Mouse (Mus musculus) hindbrain, embryonic 10.5 days (tissue): ENCODE data around the gene Ifi211. TPM values are rescaled to one million over a fixed set of nuclear protein-coding genes. Genes with fewer than 3 reads are reported as not detected.
"Not testable (repeated sequence)": the region's sequence is repeated elsewhere in the genome, so short reads cannot be mapped to it uniquely, and the experiment has no call there.

Experiments used
- DNase-seq: peaks from one replicate; pipeline ENCODE4 v3.0.0-alpha.2; 2017; ENCODE audit warnings: low spot score
- H3K27ac ChIP-seq: fragments of 300-500 bp; sonication (generic); 2 replicates; pipeline ENCODE4 v1.5.1; 2016; ENCODE audit warnings: mild to moderate bottlenecking, moderate library complexity
- H3K27me3 ChIP-seq: fragments of 300-500 bp; sonication (generic); 2 replicates; pipeline ENCODE4 v1.6.1; 2016; ENCODE audit warnings: mild to moderate bottlenecking; ENCODE audit not compliant: poor library complexity, insufficient read depth, severe bottlenecking
- H3K36me3 ChIP-seq: fragments of 300-500 bp; sonication (generic); 2 replicates; pipeline ENCODE4 v1.6.1; 2016; ENCODE audit warnings: mild to moderate bottlenecking, moderate library complexity
- H3K4me1 ChIP-seq: fragments of 300-500 bp; sonication (generic); replicated peaks from 2 replicates; pipeline ENCODE4 v1.6.1; 2016; ENCODE audit warnings: mild to moderate bottlenecking
- H3K4me3 ChIP-seq: fragments of 300-500 bp; sonication (generic); 2 replicates; pipeline ENCODE4 v1.5.1; 2016; ENCODE audit warnings: mild to moderate bottlenecking, moderate library complexity
- H3K9me3 ChIP-seq: fragments of 300-500 bp; sonication (generic); 2 replicates; pipeline ENCODE4 v1.6.1; 2016; ENCODE audit warnings: mild to moderate bottlenecking, moderate library complexity
- WGBS: fragments of 180-500 bp; shearing (Covaris S2); methylation state at CpG from one replicate; pipeline ENCODE4 v1.1.7; 2016; 5-methylcytosine and 5-hydroxymethylcytosine counted together
- polyA plus RNA-seq: library from polyadenylated mRNA; unstranded; fragments of >200 nt; fragmentation: Nextera tagmentation; extraction: Ambion mirVana; gene quantifications from 2 replicates; pipeline ENCODE4 v1.2.1, GENCODE M21; 2016

The Ifi211 gene
- polyA plus RNA-seq: 0.24 TPM in 1 of 2 replicates, not detected in the other

DNA sequence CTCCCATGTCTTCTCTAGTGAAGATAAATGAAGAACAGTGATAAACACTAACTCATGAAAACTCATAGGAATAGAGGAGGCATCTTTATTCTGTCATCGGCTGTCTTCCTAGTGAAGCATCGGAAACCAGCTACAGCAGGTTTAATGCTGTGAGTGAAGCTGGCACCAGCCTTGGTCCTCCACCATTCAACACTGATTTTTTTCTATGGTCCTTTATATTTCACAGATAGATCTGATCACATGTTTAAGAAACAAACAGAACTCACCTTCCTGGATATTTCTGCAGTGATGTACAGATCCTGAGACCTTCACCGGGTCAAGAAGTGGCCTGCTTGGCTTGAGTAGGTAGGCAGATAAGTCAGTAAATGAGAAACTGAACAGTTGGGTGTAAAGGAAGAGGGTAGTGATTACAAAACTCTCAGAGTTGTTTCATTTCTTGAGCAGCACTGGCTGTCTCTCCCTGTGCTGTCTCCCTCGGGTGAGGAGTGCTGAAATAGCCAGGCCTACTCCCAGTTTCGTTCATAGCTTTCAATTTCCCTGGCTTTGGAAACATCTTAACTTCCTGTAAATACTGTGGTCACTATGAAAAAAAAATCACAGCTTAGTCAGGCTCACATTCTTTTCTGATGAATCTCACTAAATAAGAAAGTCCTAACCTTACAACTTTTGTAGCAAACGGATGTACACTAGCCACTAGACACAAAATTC is at the start of gene Ifi211:
Ifi211 (minus strand) TSS at position 499 of the 708 bp plus-strand sequence.
- not testable (repeated sequence) for H3K4me1 ChIP-seq, H3K27me3 ChIP-seq, DNase-seq

DNA sequence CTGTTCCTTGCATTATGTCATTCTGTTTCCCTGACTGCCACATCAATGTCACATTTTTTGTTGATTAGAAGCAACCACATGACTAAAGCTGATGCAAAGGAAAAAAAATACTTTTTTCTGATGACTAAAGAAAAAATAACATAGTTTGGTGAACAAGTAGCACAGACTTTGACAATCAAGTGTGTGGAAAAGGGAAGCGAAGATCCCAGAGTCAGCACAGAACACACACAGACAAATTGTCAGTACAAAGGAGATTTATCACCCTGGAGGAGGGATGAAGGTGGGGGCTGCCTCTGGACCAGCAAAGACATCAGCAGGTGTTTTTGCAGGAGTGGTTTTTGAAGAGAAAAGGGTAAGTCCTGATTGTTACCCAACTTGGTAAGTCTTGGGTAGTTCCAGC is 48.6 kb upstream of the Ifi211 start:
- not testable (repeated sequence) for H3K9me3 ChIP-seq, H3K27me3 ChIP-seq, H3K4me3 ChIP-seq, H3K27ac ChIP-seq, H3K4me1 ChIP-seq, DNase-seq, H3K36me3 ChIP-seq
- 90% methylated on average over 1 of the region's 1 CpGs for WGBS

More for the DNA sequence above, at the start of gene Ifi211:
- H3K9me3 ChIP-seq, H3K27ac ChIP-seq, H3K4me3 ChIP-seq, H3K36me3 ChIP-seq: not testable (repeated sequence)
- WGBS: 89% methylated on average over 6 of the region's 6 CpGs

DNA sequence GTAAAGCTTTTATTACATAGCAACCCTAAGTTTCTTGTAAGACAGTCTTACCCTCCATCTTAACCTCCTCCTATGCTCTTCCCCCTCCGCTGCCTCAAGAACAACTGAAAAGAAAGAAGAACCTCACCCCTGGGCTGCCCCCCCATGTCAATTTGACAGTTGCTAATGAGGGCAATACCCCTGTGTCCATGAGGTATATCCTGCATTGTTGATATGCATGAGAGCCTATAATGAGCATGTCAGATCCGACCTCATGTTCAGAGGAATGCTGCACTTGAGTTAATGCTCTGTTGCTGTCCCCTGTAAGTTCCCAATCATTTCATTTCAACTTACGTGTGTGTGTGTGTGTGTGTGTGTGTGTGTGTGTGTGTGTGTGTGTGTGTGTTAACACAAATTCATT is 47.2 kb upstream of the Ifi211 start:
- H3K4me1 ChIP-seq, H3K9me3 ChIP-seq, H3K4me3 ChIP-seq, H3K27me3 ChIP-seq, H3K36me3 ChIP-seq, H3K27ac ChIP-seq, DNase-seq: not testable (repeated sequence)
- WGBS: 68% methylated on average over 3 of the region's 3 CpGs

DNA sequence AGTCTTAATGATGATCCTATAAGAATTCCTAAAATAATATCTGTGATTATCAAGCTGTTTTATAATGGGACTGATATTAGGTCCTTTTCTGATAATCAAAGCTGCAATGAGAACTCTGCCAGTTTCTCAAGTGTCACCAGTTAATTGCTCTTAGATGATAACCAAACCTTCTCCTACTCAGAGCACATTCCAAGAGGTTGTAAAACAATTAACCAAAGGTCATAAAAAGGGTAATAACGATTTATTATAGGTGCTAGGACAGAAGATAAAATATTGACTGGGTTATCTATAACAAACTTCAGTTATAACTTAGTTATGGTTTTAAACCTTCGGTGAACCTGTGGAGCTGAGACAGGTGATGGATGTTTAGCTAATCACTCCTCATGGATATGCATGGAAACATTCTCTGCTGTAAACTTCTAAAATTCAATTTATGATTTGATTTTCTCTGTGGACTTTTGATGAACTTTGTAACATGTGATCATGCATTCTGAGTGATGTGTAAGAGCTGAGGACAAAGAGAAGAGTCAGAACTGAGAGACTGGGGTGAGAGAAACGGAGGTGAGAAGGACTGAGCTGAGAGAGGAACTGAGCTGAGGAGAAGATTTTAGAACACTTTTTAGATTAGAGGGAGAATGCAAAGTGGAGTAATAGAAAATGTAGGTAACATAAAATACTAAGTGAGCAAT is 43.1 kb upstream of the Ifi211 start:
- not testable (repeated sequence) for H3K36me3 ChIP-seq, H3K27ac ChIP-seq, H3K4me1 ChIP-seq, H3K4me3 ChIP-seq, DNase-seq, H3K9me3 ChIP-seq, H3K27me3 ChIP-seq
- 75% methylated on average over 3 of the region's 3 CpGs for WGBS

DNA sequence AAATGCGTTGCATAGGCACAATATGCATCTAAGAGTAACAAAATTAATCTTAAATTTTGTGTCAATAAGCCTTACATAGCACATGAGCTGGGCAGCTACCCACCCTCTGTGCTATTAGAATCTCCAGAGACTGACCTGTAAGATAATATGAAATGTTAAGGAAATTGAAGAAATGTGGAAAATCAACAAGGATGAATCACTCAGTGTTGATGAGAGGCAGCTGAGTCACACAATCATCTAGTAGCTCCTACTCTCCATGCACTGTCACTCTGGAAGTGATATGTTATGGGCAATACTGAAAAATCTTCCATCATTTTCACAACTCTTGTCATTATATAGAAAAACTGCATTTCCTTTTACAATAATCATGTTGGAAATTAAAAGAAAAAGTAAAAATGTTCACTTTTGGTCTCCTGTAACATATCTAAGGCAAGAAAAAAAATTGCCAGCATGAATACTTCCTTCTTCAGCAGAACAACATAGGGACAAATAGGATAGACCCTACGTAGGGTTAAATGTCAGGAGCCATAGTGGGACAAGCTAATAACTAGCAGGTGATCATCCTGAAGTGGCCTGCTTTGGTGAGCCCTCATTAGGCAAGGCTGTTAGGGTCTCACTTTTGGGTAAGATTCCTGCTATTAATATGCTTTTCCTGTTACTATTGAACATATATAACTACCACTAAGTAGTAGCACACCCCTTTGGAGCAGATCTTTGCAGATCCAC is 42.4 kb upstream of the Ifi211 start:
- no peak for DNase-seq
- Histone ChIP-seq H3K4me1 (no peaks in the 10 kb centered on the region), H3K27me3 (no peaks in the 10 kb centered on the region), H3K36me3 (no peaks in the 10 kb centered on the region), H3K4me3 (no peak overlapping the region), H3K27ac (no peak overlapping the region), H3K9me3 (no peaks in the 10 kb centered on the region)
- WGBS: 87% methylated on average over 2 of the region's 2 CpGs

DNA sequence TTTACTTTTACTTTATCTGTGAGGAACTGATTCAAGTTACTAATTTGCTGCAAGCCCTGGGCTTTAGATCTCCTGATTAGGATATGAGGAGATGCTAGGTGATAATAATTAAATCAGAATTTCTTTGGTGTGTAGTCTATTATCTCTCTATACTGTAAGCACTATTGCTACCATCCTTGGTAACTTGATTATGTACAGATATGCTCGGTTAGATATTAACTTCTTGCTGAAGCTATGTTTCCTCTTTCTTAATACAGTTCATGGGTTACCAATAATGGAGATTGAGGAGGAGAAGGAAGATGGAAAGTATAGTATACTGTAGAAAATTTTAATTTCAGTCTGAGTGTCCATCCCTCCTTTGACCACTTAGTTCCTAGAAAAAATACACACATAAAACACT is 40.7 kb upstream of the Ifi211 start:
- Histone ChIP-seq H3K4me3 (no peak overlapping the region), H3K36me3 (no peaks in the 10 kb centered on the region), H3K27ac (no peak overlapping the region), H3K9me3 (no peaks in the 10 kb centered on the region), H3K4me1 (no peaks in the 10 kb centered on the region), H3K27me3 (no peaks in the 10 kb centered on the region)
- DNase-seq: no peak
- 87% methylated on average over 1 of the region's 1 CpGs for WGBS

DNA sequence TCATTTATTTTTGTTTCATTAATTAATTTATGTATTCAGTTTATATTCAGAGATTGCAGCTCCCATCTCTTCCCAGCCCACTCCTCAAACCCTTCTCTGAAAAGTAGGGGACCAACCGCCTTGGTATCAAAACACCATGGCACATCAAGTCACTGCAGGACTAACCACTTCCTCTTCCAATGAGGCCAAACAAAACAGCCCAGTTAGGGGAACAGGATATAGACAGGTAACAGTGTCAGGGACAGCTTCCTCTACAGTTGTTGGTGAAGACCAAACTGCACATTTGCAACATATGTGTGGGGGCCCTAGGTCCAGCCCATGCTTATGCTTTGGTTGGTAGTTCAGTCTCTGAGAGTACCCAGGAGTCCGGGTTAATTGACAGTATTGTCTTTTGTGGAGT is 36.2 kb upstream of the Ifi211 start:
- not testable (repeated sequence) for H3K4me1 ChIP-seq, H3K27me3 ChIP-seq, DNase-seq, H3K36me3 ChIP-seq, H3K9me3 ChIP-seq, H3K4me3 ChIP-seq, H3K27ac ChIP-seq
- WGBS: 85% methylated on average over 2 of the region's 2 CpGs

DNA sequence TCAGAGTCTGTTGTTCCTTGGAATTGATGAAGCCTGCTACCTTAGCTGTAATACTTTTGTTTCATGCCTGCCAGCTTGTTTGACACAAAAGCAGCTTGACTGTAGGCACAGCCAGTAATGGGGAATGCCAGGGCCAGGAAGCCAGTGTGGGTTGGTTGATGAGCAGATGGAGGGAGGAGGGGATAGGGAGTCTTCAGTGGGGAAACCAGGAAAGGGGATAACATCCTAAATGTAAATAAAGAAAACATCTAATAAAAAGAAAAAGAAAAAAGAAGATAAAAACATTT is 29.9 kb upstream of the Ifi211 start:
- not testable (repeated sequence) for H3K27me3 ChIP-seq, H3K9me3 ChIP-seq, H3K4me1 ChIP-seq, H3K36me3 ChIP-seq, H3K4me3 ChIP-seq, DNase-seq, H3K27ac ChIP-seq

DNA sequence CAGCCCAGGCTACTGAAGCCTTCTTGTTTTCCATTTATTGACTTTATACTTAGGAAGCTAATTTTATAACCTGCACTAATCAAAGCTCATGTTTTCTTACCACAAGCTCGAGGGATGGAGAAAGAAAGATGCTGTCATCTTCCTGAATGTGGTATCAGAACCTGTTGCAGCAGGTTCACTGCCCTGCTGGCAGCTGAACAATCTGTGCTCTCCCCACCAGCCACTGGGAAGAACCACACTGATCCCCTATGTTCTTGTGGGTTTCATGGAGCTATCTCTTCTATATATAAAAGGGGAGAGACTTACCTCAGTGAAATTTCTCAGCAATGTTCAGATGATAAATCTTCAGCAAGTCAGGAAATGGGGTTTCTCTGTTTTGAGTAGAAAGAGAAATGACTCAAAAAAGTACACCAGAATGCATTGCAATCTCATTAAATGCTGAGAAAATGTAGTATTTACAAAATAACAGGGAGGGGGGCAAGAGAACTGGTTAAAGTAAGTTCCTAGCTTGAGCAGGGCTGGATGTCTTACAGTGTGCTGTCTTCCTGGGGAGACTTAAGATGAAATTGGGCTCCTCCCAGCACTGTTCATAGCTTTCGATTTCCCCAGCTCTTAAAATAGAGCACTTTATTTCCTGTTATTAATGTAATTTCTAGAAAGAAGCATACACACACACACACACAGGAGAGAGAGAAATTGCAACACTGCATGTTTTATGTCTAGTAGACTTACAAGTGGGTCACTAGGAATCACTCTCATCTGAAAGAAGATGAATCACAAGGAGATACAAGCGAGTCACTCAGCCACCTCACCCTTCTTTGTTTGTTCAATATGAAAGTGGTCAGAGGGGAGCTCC is 29.3 kb upstream of the Ifi211 start, which contains the start of the genes Mndal and Ifi203:
Mndal (minus strand) TSS at position 568 of the 856 bp plus-strand sequence.
Ifi203 (minus strand) TSS at position 749 of the 856 bp plus-strand sequence.
- H3K9me3 ChIP-seq, H3K4me1 ChIP-seq, H3K36me3 ChIP-seq, H3K4me3 ChIP-seq, DNase-seq, H3K27me3 ChIP-seq, H3K27ac ChIP-seq: not testable (repeated sequence)
- WGBS: 77% methylated on average over 3 of the region's 3 CpGs

DNA sequence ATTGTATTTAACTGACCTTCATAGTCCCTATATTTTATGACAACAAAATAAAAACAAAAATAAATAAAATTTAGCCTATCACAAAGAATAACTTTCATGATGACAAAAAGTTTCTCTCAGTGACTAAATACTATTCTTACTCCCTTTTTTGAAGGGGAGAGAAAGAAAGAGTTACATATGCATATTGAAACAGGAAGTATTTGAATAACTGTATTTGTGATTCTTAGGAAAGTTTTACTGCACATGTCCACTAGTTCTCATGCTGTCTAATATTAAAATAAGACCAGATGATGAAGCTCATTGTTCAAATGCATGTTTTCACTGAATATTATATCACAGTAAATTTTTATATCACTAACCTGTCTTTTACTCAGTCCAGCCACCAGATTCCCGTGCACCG is 28.7 kb upstream of the Ifi211 start:
- not testable (repeated sequence) for H3K9me3 ChIP-seq, H3K4me1 ChIP-seq, DNase-seq, H3K27ac ChIP-seq, H3K36me3 ChIP-seq, H3K4me3 ChIP-seq, H3K27me3 ChIP-seq
- 96% methylated on average over 2 of the region's 2 CpGs for whole genome bisulfite sequencing

DNA sequence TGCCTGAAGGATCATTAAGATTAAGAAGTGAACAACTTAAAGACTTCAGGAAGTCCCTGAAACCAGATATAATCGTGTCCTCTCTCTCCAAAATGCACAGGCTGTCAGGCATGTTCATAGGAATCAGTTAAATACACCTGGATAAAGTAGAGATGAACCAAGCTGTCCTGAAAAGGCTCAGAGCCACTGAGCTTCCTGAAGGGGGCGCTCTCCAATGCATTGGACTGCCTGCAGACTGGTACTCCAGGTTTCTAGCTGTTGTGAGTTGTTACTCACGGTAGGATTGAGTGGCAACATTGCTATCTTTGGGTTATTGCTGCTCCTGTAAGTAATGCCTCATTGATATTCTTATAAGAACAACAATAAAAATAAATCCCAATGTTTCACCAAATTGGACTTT is 6.4 kb upstream of the Ifi211 start:
- H3K4me1 ChIP-seq, H3K4me3 ChIP-seq, H3K36me3 ChIP-seq, H3K9me3 ChIP-seq, DNase-seq, H3K27ac ChIP-seq, H3K27me3 ChIP-seq: not testable (repeated sequence)
- 55% methylated on average over 3 of the region's 3 CpGs for WGBS

DNA sequence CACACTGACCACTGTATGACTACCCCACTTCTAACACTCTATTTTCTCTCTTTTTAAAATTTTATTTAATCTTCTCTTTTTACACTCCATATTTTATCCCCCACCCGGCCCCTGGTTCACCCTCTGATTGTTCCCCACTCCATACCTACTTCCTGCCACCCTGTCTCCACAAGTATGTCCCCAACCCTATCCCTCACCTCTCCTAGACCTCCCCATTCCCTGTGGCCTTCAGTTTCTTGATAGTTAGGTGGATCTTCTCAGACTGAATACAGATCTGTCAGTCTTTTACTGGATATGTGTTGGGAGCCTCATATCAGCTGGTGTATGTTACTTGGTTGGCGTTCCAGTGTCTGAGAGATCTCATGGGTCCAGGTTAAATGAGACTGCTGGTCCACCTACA is 1.7 kb upstream of the Ifi211 start:
- Histone ChIP-seq H3K36me3 (no peaks in the 10 kb centered on the region), H3K27ac (no peak overlapping the region), H3K27me3 (no peaks in the 10 kb centered on the region), H3K9me3 (no peaks in the 10 kb centered on the region), H3K4me3 (no peak overlapping the region), H3K4me1 (no peaks in the 10 kb centered on the region)
- 82% methylated on average over 2 of the region's 2 CpGs for WGBS
- no peak for DNase-seq
